Mouse (Mus musculus): ENCODE data around the gene Tbc1d8.

DNA sequence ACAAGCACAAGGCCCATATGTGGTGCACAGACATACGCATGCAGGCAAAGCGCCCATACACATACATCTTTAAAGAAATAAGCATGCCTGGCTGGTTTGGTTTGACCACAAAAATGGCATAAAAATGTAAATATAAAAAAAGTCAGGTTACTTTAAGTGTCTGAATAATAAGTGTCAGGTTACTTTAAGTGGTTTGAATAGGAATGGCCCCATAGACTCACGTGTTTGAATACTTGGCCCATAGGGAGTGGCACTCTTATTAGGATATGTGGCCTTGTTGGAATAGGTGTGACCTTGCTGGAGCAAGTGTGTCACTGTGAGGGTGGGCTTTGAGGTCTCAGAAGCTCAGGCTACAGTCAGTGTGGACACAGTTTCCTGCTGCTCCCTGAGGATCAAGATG lies 83.9 kb downstream of the Tbc1d8 start:
- TF ChIP-seq CTCF (IDR thresholded peaks at IDR 0.05; ENCODE audit: low read depth) (no peak), EP300 (IDR thresholded peaks at IDR 0.05; ENCODE audit: low read depth) (no peak)
